Mouse (Mus musculus) right cerebral cortex, postnatal 10 days (tissue): ENCODE measurements around the gene Fgf11.

Experiments used
- DNase-seq, 2 experiments: peaks; one replicate each; pipeline ENCODE4 v3.0.0; 2021; ENCODE audit warnings: low spot score in 2 of 2

The Fgf11 gene

DNA sequence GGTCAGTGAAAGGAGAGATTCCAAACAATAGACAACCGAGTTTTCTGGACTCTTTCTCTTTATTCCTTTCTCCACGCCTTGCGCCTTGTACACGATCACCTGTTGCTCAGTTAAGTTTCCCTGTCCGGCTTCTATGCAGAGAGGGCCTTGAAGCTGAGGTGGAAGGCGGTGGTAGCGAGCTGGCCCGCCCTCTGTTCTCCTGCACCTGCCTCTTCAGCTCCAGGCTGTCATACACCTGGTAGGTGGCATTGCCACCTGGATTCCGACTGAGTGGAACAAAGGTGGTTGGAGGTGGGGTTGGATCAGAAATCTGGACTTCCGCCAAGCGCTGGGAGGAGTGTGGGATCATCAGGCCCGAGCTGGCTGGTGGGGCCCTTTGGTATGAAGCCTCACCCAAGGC is 14.9 kb upstream of the Fgf11 start:
- peak in 1 of 2 experiments; percentile 21 for DNase-seq

DNA sequence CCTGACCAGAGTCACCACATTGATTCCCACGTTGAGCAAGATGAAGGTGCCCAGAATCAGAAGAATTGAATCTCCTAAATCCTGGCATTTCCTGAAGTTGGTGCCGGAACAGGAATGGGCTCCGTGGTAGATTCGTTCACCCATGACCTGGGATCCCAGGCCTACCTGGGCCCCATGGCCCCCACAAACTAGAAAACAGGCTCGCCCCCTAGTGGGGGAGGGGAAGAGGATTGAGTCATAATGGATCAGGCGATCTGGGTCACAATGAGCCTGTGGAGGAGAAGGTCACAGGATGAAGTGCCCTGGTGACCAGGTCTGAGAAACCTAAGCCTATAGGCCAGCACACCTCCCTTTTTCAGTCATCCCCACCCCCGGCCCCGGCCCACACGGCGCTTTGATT is 13.5 kb upstream of the Fgf11 start, which contains the start of gene Gm39566:
Gene Gm39566 (minus strand): TSS at position 144 of the 400 bp plus-strand sequence.
- no peak for DNase-seq

DNA sequence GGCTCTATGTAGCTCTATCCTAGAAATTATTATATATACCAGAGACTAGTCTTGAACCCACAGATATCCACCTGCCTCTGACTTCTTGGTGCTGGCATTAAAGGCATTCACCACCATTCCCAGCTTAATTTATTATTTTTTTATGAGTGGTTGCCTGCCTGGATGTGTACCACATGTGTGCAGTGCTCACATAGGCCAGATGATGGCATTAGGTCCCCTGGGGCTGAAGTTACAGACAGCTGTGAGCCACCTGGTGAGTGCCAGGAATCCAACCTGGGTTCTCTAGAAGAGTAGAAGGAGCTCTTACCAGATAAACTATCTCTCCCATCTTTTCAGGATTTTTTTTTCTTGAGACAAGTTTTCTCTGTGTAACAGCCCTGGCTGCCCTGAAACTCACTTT is 8.6 kb upstream of the Fgf11 start:
- DNase-seq, result no peak

DNA sequence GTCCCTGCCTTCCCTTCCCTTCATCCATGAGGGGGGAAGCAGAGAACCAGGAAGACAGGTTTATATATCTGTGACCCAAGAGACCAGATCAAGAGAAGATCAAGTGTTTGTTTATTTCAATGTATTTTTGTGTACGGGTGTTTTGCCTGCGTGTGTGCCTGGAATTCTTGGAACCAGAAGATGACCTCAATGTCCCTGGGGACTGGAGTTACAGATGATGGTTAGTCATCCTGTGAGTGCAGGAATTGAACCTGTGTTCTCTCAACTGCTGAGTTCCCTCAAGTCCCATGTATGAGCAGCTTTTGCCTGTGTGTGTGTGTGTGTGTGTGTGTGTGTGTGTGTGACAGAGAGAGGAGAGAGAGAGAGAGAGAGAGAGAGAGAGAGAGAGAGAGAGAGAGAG is 6.0 kb upstream of the Fgf11 start:
- DNase-seq, result no peak

DNA sequence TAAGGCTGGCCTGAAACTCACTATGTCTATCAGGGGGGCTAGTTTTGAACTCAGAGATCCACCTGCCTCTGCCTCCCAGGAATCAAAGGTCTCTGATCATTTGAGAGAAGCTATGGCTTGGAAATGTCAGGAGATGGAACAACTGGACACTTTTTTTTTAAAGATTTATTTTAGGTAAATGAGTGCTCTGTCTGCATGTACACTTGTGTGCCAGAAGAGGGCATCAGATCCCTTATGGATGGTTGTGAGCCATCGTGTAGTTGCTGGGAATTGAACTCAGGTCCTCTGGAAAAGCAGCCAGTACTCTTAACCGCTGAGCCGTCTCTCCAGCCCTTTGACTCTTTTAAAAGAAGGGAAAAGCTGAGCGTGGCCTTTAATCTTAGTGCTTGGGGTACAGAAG is 4.7 kb upstream of the Fgf11 start:
- no peak for DNase-seq

DNA sequence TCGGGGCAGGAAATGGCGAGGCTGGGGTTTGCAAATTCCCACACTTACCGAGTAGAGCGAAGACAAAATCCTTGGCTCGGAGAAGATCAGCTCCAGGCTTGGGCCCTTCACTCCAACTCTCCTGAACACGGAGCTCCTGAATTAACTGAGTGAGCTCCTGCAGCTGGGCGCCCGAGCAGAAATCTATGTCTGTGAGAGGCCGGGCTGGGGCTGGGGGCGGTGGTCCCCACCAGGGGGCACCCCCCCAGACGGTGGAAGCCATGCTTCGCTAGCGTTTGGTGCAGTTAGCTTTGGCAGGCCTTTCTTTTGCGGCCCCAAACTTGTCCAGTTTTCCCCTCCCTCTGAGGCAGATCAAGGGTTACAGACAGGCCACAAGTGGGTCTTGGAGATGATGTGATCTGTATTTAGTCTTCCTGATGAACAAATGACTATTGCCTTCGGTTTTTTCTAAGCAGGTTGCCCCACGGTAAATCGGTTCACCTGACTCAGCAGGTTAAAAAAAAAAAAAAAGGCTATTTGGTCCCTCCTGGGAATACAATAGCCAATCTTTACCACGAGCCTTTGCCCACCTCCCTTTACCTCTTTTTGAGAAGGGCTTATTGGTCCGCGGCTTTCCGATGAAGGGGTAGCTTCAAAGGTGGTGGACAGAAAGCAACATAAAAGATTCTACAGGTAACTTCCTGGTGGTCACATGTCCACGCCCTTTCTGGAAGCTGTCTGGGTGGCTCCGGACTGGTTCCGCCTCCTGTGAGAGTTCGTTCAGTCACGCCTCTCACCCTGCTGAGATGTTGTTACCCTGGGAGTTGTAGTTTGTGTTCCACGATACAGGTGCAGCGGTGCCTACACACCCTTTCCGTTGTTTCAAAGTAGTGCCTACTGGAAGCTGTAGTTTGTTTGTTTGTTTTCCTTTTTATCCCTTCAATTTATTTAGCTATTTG is 3.6 kb upstream of the Fgf11 start, which contains the start of gene Tmem102:
Gene Tmem102 (minus strand): TSS at position 653 of the 938 bp plus-strand sequence.
- DNase-seq, result no peak

DNA sequence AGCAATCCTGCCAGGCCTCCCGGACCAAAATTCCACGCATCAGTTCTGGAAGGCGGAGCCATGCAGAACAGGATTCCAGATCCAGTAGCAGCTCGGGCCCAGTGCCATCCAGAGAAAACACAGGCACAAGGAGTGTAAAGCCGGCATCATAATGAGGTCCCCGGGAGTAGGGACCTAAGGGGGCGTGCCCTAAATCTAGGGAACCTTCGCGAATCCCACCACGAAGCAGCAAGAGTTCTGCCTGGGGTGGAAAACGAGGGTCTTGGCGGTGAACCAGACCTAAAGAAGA is 2.9 kb upstream of the Fgf11 start:
- no peak for DNase-seq

DNA sequence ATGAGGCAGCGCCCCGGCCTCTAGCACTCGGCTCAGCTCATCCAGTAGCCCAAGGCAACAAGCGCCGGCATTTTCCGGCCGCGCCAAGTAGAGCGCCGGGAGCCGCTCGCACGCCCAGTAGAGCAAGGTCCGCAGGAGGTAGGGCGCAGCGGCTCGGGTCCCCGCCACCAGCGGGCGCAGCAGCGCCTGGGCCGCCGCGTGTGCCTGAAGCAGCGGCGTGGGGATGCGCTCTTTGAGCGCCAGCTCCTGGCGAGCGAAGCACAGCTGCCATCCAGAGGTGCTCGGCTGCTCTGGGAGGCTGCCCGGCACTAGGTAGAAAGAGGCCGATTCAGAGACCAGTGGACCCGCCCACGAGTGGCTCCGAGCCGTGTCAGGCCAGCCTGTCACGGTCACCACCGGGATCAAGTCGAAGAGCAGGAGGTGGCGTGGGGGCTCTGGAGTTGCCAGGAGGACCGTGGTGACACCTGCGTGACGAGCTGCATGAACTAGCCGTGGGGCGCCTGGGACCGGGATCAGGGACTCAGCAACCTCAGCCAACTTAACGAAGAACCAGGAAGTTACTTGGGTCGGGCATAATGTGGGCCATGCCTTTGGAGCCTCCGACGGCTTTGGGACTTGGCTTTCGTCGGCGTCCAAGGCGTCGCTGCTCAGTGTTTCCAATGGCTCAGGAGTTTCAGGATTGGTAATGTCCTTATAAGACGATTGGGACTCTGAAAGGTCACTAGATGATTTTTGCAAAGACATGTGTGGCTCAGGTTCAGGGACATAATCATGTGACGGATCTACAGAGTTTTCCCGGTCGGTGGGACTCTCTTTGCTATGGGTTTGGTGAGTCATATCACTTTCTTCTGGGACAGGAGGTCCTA is 2.4 kb upstream of the Fgf11 start:
- peak; percentile 75 to 79 for DNase-seq

DNA sequence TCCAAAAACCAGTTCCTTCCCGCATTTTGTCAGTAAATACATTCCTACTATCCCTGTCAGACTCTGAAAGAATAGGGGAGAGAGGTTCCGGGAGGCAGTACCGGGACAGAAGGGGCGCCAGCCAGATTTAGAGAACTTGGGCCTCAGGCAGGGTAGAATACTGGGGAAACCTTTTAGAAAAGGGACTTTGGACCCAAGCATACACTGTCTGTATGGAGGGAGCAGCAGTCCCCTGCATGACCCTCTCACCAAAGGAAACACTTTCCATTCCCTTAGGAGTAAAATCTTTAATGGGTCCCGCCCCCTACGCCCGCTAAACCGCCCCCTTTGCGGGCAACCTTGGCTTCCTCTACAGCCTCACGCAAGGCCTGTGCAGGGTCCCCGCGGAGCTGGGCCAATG is 1.7 kb upstream of the Fgf11 start:
- DNase-seq, result no peak

DNA sequence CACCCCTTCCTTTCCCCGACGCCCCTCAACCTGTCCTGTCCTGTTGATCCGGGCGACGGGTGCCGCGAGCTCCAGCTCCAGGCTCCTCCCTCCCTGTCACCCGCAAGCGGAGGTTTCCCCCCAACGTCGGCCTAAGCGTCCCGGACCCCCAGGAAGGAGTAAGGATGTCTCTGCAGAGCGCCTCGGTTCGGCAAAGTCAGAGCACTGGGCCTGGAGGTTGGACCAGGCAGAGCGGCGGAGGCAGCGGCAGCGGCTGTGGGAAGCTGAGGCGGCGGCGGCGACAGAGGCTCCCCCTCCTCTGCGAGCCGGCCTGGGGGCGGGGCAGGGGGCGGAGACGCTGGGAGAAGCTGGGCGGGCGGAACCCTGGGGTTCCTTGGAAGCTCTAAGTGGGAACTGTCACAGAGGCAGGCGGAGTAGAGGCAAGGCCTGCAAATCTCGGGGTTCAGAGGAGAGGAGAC is 1.0 kb upstream of the Fgf11 start:
- peak; percentile 89 to 91 for DNase-seq

DNA sequence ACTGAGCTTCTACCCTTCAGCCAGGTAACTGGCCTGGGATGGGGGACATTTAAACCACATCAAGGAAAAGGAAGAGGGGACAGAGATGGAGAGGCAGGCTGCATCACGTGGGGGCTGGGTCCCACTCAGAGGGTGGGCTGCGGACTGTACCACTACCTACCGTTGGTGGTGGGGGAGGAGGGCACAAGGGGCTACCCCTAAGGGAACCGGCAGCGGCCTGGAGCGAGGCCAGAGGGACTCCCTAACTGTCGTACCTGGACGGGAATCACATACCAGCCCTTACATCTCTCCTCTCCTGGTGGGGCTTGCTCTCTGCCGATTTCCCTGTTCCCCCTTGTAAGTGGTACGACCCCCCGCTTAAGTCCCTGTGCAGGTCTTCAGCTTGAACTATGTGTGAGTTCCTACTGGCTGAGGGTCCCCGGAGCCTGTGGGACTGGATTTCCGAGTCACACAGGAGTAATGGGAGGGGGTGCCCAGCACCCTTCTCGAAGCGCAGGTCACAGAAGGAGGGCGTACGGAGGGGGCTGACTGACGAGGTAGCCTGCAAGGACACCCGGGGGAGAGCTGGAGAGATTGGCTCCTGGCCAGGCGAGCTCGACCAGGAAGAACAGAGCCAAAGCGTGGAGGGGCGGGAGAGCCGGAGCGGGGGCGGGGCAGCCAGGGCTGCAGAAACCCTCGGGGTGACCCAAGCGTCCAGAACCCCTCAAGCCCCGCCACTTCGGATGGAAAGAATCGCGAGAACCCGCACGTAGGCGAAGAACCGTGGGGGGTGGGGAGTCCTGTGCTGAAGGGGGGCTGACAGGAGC is 1.1 kb downstream of the Fgf11 start:
- DNase-seq, result peak; percentile 83 to 87

DNA sequence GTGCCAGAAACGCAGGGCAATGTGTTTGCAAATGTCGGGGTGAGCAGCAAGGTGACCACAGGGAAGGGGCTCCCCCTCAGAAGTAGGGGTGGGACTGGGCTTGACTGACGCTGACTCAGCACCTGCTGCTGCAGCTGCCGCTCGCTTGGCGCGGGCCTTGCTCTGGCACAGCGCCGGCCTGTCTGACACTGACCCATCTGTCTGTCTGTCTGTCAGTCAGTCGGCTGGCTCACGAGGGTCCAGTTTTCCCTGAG is 1.6 kb downstream of the Fgf11 start:
- DNase-seq, result peak in 1 of 2 experiments; percentile 83

DNA sequence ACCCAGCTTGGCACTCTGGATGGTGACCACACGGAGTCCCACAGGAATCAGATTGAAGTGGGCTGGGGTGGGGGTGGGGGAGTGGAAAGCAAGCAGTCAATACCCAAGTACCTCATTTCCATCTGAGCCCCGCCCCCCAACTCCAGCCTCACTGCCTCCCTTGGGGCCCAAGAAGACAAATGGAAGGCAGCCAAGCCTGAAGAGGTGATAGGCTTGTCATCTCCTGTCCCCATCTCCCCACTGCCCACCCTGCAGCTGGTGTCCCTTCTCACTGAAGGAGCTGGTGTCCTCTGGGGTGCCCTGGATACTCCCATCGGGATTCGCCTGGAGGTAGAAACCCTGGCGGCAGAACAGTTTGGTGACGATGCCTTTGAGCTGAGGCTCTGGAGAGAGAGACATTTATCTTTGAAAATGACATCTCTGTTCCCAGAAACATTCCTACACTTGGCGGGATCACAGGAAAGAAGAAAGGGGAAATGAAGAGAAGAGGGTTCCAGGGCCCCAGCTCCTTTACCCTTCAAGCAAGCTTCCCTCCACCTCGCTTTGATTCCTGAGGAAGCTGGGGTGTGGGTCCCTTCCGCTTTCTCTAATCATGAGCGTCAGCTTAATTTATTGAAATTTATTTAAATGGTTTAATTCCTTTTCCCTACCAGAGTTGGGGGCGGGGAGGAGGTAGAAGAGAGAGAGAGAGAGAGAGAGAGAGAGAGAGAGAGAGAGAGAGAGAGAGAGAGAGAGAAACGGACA is 2.1 kb downstream of the Fgf11 start:
- peak in 1 of 2 experiments; percentile 71 for DNase-seq

DNA sequence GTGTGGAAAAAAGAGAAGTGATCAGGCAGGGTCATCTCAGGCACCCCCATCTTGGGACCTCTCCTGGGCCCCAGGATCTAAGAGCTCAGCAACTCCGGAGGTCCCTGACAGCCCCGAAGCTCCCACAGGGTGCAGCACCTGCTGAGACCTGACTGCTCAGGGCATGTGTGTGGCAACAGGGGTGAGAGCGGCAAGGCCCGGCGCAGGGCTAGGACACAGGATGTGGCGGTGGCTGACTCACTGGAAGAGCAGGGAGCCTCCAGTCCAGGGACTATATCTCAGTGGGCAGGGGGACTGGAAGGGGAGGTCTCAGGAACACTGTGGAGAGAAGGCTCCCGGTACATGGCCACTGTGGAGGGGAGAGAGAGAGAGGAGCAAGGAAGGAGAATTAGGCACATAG is 3.7 kb downstream of the Fgf11 start:
- no peak for DNase-seq

DNA sequence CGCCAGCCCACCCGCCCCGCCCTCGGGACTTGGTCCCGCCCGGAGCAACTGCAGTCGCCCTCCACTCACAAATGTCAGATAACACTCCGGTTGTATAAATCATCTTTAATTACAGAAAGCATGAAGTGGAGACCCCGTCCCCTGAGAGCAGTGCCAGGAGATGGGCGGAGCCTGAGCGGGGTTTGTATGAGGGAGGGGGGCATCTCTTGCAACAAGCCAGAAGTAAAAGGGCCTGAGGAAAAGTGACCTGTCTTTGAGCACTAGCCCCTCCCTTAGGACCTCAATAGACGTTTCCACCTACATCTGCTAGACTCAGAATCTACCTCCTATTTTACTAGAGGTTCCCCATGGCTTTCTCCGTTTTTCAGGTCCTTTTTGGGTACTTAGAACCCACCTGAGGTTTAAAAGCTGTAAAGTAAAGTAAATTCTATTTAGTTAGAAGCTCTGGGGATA is 5.6 kb downstream of the Fgf11 start:
- no peak for DNase-seq

DNA sequence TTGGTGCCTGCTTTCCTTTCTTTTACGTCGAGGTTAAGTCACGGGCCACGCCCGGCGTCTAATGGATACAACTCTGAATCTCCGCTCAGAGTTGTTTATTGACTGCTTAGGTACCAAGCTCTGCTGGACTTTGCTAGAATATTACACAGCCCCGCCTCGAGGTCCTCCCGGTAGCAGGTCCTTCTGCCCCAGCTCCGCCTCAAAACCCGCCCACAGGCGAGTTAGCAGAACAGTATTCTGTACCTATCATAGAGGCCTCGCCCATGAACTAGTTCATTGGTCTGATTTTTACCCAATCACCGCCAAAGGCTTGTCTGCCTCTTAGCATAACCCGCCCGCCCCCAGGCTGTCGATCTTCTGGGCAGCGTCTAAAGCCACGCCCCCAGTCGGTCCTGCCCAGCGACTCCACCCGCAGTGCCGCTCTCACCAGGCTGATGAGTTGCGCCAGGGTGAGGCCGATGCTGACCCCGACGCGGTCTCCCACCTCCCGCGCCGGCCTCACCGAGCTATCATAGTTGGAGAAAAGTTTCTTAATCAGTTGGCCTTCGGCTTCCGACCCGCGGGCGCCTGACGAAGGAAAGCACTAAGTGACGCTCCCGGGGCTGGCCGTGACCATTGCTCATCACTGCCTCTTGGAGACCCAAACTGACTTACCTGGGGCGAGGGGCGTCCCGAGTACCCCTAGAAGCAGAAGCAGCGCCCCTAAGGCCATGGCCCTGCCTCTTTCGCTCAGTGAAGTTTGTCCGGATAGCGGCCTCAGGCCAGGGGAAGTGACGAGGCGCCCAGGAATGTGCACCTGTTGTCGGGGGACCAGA is 6.3 kb downstream of the Fgf11 start, which contains the start of gene Chrnb1:
Gene Chrnb1 (minus strand): TSS at position 776 of the 815 bp plus-strand sequence.
- peak; percentile 94 to 96 for DNase-seq

DNA sequence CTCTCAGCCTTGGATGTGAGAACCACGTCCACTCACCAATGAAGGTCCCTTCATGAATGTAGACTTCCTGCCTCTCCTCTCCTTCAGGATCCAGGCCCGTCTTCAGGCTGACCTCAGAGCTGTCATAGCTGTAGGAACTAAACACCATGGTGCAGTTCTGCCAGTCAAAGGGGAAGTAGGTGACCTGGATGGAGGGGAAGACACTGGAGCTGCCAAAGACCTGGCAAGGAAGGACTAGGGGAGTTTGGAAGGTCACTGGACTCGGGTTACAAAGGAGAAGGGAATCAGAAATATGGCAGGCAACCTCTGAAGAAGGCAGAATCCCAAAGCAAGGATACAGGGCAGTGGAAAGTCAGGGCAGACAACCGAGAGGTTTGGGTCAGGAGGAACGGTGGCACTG is 8.2 kb downstream of the Fgf11 start:
- DNase-seq, result no peak

DNA sequence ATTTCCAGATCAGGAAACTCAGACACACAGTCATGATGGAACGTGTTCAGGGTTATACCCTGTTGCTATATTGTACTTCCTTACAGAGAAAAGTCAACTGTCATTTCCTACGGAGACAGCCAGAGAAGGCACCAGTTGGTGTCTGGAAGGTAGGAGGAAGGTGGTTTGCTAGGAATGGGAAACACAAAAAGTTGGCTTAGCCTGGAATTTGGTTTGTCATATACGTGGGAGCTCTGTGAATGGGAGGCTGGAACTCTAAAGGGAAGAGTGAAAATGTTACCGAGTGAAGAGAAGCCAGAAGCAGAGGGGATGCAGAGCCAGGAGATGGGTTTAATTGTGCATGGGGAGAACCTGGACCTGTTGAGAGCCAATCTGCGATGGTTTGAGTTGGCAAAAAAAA is 10.2 kb downstream of the Fgf11 start:
- no peak for DNase-seq

DNA sequence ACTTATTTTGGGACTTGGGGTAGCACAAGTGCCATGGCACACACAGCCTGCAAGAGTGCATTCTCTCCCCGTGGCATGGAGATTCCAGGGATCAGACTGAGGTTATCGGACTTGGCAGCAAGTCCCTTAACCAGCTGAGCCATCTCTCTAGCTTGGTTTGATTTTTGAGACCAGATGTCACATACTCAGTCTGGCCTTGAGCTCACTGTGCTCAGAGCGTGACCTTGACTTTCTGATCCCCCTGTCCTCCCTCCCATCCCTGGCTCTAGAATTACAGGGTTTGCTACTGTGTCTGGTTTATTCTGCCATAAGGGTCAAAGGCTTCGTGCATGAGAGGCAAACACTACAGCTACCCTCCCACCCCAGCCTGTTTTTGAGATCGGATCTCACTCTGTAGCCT is 12.2 kb downstream of the Fgf11 start:
- DNase-seq, result no peak

DNA sequence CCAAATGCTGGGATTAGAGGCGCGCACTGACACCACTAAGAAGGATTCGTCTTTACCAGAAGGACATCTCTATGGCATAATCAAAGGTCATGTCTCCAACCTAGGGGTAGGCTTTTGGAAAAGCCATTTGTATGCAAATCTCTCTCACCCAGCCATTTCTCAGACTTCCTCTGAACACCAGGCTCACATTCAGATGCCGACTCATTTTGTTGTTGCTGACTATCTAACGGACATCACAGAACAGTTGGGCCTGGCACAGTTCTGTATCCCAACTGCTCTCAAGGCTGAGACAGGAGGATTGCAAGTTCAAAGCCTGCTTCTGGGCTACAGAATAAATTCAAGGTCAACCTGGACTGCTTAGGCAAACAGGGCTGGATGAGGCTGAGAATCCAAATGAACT is 14.4 kb downstream of the Fgf11 start:
- DNase-seq, result no peak
